Mouse (Mus musculus): ENCODE results near the gene Olfr71. TPM values are rescaled to one million over a fixed set of nuclear protein-coding genes. Genes with fewer than 3 reads are reported as not detected.
A peak's percentile ranks its signal among the peaks of the same experiment; 100 is the strongest.

The Olfr71 gene
- total and polyA plus RNA-seq, 2 experiments from 2014 or later = not detected

DNA sequence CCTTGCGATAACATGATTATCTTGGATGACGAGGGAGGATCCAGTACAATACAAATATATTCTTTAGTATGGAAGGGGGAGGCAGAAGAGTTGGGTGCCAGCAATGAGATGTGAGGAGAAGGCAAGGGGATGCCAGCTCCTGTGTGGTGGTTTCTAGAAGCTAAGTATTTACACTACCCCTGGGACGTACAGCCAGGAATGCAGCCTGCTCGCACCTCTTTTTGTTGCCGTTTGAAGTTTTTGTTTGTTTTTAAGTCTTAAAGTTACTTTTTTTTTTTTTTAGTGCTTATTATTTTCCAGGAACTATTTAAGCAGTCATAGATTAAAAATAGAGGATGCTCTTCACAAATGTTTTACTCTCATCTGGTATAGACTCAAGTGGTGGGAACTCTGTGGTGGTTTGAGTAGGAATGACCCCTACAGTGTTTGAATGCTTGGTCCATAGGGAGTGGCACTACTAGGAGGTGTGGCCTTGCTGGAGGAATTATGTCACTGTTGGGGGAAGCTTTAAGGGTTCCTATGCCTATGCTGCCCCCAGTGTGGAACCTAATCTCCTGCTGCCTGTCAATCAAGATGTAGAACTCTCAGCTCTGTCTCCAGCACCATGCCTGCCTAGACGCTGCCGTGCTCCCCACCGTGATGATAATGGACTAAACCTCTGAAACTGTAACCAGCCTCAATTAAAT is 29.1 kb upstream of the Olfr71 start:
- H3K36me3 ChIP-seq (replicated peaks; ENCODE audit: control insufficient read depth, insufficient read depth, low read length) = no peaks in the 10 kb centered on the region
- no peak for ATAC-seq (ENCODE audit: insufficient read depth, low read depth)
- H3K4me3 ChIP-seq (ENCODE audit: low read depth, low read length) = no peak overlapping the region
- H3K27ac ChIP-seq (ENCODE audit: low read depth) = no peak overlapping the region
- TF ChIP-seq CTCF (IDR thresholded peaks at IDR 0.05; ENCODE audit: low read depth) (no peak), EP300 (IDR thresholded peaks at IDR 0.05; ENCODE audit: low read depth) (no peak)
- 52% methylated on average over 8 of the region's 8 CpGs for WGBS
- H3K4me2 ChIP-seq (ENCODE audit: low read depth, low read length) = no peak overlapping the region
- H3K27me3 ChIP-seq (ENCODE audit: control insufficient read depth, insufficient read depth, low read length) = no peaks in the 10 kb centered on the region
- no peaks in the 10 kb centered on the region for H3K9me3 ChIP-seq (replicated peaks; ENCODE audit: control insufficient read depth, low read length)
- DNase-seq (ENCODE audit: low spot score) = no peak
- H3K4me1 ChIP-seq (ENCODE audit: control insufficient read depth, insufficient read depth) = peaks cover 3% of the 10 kb centered on the region; the same call in 1 of the 2 replicates
- H3K9ac ChIP-seq (replicated peaks; ENCODE audit: low read depth, low read length) = no peak overlapping the region

DNA sequence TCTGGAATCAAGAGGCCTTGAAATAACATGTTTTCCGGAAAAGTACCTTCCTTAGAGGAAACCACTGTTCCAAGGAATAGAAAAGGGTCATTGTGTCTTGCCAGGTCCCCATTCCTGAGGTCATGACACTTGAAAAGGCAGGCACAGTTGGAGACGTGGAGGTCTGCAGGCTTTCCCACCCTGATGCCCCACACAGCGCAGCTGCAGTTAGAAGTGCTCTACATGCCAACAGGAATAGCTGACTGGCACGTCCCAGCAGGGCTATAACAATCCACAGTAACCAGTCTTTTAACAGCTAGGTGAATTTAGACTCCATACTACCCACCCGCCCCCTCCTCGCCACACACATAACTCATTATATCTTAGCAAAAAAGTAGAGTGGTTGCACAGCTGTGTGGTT is 27.1 kb upstream of the Olfr71 start:
- H3K9ac ChIP-seq (replicated peaks; ENCODE audit: low read depth, low read length) = no peak overlapping the region
- no peaks in the 10 kb centered on the region for H3K9me3 ChIP-seq (replicated peaks; ENCODE audit: control insufficient read depth, low read length)
- no peak overlapping the region for H3K4me3 ChIP-seq (ENCODE audit: low read depth, low read length)
- H3K36me3 ChIP-seq (replicated peaks; ENCODE audit: control insufficient read depth, insufficient read depth, low read length) = no peaks in the 10 kb centered on the region
- ATAC-seq (ENCODE audit: insufficient read depth, low read depth) (no peak), DNase-seq (ENCODE audit: low spot score) (no peak)
- H3K4me1 ChIP-seq (ENCODE audit: control insufficient read depth, insufficient read depth) = peaks cover 16% of the 10 kb centered on the region
- no peak overlapping the region for H3K27ac ChIP-seq (ENCODE audit: low read depth)
- no peak overlapping the region for H3K4me2 ChIP-seq (ENCODE audit: low read depth, low read length)
- no peak for TF ChIP-seq CTCF (IDR thresholded peaks at IDR 0.05; ENCODE audit: low read depth)
- no peak for TF ChIP-seq EP300 (IDR thresholded peaks at IDR 0.05; ENCODE audit: low read depth)
- WGBS = 71% methylated on average over 6 of the region's 6 CpGs
- no peaks in the 10 kb centered on the region for H3K27me3 ChIP-seq (ENCODE audit: control insufficient read depth, insufficient read depth, low read length)

DNA sequence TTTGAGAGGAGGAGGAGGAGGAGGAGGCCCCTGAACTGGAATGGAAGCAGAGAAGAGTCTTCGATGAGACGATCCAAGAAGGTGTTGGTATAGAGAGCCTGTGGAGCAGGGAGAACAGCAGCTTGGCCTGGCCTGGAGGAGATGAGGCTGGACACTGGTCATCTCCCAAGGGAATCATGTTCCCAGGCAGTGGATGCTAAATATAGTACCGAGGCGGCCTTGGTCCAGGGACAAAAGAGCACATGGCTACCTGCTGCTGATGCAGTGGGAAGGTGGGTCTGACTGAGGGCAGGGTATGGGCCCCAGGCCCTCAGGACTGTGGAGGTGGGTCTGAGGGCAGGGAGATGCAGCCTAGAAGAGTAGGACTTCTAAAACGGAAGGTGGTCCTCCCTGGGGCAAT is 23.1 kb upstream of the Olfr71 start:
- Histone ChIP-seq H3K9me3 (replicated peaks; ENCODE audit: control insufficient read depth, low read length) (no peaks in the 10 kb centered on the region), H3K36me3 (replicated peaks; ENCODE audit: control insufficient read depth, insufficient read depth, low read length) (no peaks in the 10 kb centered on the region), H3K9ac (replicated peaks; ENCODE audit: low read depth, low read length) (no peak overlapping the region), H3K27me3 (ENCODE audit: control insufficient read depth, insufficient read depth, low read length) (no peaks in the 10 kb centered on the region), H3K4me2 (ENCODE audit: low read depth, low read length) (no peak overlapping the region), H3K27ac (ENCODE audit: low read depth) (peak overlapping the region; percentile 13; the same call in 1 of the 2 replicates), H3K4me1 (ENCODE audit: control insufficient read depth, insufficient read depth) (peaks cover 46% of the 10 kb centered on the region), H3K4me3 (ENCODE audit: low read depth, low read length) (no peak overlapping the region)
- no peak for DNase-seq (ENCODE audit: low spot score)
- 53% methylated on average over 5 of the region's 5 CpGs for WGBS
- ATAC-seq (ENCODE audit: insufficient read depth, low read depth) = no peak
- no peak for TF ChIP-seq EP300 (IDR thresholded peaks at IDR 0.05; ENCODE audit: low read depth)
- no peak for TF ChIP-seq CTCF (IDR thresholded peaks at IDR 0.05; ENCODE audit: low read depth)

DNA sequence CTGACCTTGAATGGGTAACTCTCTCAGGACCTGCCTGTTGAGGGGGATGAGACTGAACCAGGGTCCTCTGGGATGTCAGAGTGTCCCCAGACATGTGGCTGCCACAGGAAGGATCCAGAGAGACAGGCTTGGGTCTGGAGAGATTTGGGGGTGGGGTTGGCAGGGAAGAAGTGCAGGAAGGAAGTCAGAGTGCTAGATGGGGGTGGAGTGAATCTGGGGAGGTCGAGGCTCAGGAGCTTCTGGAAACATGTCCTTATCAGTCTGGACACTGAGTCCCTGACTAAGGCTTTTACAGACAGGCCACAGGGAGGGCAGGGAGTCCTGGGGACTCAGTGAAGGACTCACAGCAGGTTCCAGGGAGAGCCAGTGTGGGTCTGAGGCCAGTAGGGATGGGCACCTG is 22.1 kb upstream of the Olfr71 start:
- peaks cover 56% of the 10 kb centered on the region for H3K4me1 ChIP-seq (ENCODE audit: control insufficient read depth, insufficient read depth)
- no peak for DNase-seq (ENCODE audit: low spot score)
- WGBS = 0% methylated on average over 1 of the region's 1 CpGs
- H3K9ac ChIP-seq (replicated peaks; ENCODE audit: low read depth, low read length) = 0 out of 2 replicates have a peak overlapping the region, but pooled peaks have one; percentile 20
- no peaks in the 10 kb centered on the region for H3K36me3 ChIP-seq (replicated peaks; ENCODE audit: control insufficient read depth, insufficient read depth, low read length)
- H3K4me3 ChIP-seq (ENCODE audit: low read depth, low read length) = no peak overlapping the region
- no peaks in the 10 kb centered on the region for H3K27me3 ChIP-seq (ENCODE audit: control insufficient read depth, insufficient read depth, low read length)
- H3K4me2 ChIP-seq (ENCODE audit: low read depth, low read length) = 0 out of 2 replicates have a peak overlapping the region, but pooled peaks have one; percentile 16
- H3K9me3 ChIP-seq (replicated peaks; ENCODE audit: control insufficient read depth, low read length) = no peaks in the 10 kb centered on the region
- no peak for ATAC-seq (ENCODE audit: insufficient read depth, low read depth)
- no peak for TF ChIP-seq EP300 (IDR thresholded peaks at IDR 0.05; ENCODE audit: low read depth)
- no peak for TF ChIP-seq CTCF (IDR thresholded peaks at IDR 0.05; ENCODE audit: low read depth)
- peak overlapping the region; percentile 46; the same call in 1 of the 2 replicates for H3K27ac ChIP-seq (ENCODE audit: low read depth)

DNA sequence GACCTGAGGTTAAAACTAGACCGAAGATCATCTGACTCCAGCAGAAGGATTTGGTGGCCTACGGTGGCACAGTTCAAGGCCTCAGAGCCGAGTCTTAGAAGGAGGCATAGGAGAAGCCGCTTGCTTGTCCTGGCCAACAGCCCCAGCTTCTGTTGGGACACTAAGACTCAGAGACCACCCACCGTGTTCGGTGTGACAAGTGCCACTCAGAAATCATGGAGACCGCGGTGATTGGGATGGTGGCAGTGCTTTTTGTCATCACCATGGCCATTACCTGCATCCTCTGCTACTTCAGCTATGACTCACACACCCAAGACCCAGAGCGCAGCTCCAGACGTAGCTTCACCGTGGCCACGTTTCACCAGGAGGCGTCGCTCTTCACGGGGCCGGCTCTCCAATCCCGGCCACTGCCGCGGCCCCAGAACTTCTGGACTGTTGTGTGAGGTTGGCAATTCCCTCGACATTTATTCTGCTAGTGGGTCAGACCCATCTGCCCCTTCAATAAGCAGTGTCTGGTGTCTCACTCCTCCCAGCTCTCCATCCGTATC is 20.8 kb upstream of the Olfr71 start:
- Histone ChIP-seq H3K4me1 (ENCODE audit: control insufficient read depth, insufficient read depth) (peaks cover 64% of the 10 kb centered on the region), H3K36me3 (replicated peaks; ENCODE audit: control insufficient read depth, insufficient read depth, low read length) (no peaks in the 10 kb centered on the region), H3K4me3 (ENCODE audit: low read depth, low read length) (no peak overlapping the region), H3K27me3 (ENCODE audit: control insufficient read depth, insufficient read depth, low read length) (no peaks in the 10 kb centered on the region), H3K9me3 (replicated peaks; ENCODE audit: control insufficient read depth, low read length) (no peaks in the 10 kb centered on the region), H3K9ac (replicated peaks; ENCODE audit: low read depth, low read length) (peak overlapping the region; percentile 28; the same call in 1 of the 2 replicates), H3K4me2 (ENCODE audit: low read depth, low read length) (0 out of 2 replicates have a peak overlapping the region, but pooled peaks have one; percentile 15), H3K27ac (ENCODE audit: low read depth) (peak overlapping the region; percentile 97)
- WGBS = 57% methylated on average over 21 of the region's 21 CpGs
- DNase-seq (ENCODE audit: low spot score) = no peak
- TF ChIP-seq CTCF (IDR thresholded peaks at IDR 0.05; ENCODE audit: low read depth) (no peak), EP300 (IDR thresholded peaks at IDR 0.05; ENCODE audit: low read depth) (no peak)
- ATAC-seq (ENCODE audit: insufficient read depth, low read depth) = no peak

Measured in heart, postnatal 0 days (tissue).